Mouse (Mus musculus) right cerebral cortex, postnatal 4 days (tissue): ENCODE results near the gene Slf2.
A peak's percentile ranks its signal among the peaks of the same experiment; 100 is the strongest.

Experiments used
- DNase-seq: peaks from one replicate; pipeline ENCODE4 v3.0.0-alpha.2; 2022

Slf2 gene

DNA sequence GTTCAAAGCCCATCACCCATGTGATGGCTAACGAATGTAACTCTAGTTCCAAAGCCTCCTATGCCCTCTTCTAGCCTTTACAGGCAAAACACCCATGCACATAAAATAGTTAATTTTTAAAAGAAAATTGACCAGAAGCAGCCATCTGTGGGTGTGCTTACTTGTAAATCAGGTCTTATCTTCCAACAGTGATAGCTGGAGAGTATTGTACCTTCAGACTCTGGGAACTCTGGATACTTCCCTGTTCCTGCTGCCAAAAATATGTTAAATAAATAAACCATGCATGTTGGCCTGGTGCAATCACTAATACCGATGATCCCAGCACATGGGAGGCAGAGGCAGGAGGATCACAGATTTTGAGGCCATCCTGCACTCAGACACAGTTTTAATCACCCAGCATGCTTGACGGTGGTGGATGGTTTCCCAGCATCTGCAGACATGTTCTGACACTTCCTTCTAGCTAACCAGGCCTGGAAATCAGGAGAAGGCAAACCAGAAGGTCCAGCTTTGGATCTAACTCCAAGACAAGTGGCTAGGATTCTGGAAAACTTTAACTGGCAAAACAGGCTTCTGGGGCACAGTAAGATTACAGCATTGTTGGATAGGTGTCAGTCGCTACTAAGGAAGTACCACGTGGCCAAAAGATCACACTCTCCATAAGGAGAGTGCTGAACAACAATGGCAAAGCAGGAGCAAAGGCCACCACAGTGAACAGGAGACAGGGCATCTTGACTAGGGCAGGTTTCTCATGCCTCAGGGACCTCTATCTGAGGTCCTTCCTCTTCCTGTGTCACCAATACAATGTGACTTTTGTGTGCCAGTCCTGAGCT lies 54.4 kb downstream of the Slf2 start:
- no peak for DNase-seq

GRCm38 (mm10) chr19:44987004-44987403 lies 56.1 kb downstream of the Slf2 start:
- DNase-seq = no peak

GRCm38 (mm10) chr19:44987851-44988250 lies 56.9 kb downstream of the Slf2 start:
- no peak for DNase-seq

GRCm38 (mm10) chr19:44988321-44988720 lies 57.4 kb downstream of the Slf2 start:
- DNase-seq = no peak

- DNase-seq = peak; percentile 79
These were observed 58.0 kb downstream of the Slf2 start, which contains the start of gene Sema4g for GRCm38 (mm10) chr19:44988831-44989566. Gene Sema4g, plus strand, starts transcription at chr19:44989101.

DNA sequence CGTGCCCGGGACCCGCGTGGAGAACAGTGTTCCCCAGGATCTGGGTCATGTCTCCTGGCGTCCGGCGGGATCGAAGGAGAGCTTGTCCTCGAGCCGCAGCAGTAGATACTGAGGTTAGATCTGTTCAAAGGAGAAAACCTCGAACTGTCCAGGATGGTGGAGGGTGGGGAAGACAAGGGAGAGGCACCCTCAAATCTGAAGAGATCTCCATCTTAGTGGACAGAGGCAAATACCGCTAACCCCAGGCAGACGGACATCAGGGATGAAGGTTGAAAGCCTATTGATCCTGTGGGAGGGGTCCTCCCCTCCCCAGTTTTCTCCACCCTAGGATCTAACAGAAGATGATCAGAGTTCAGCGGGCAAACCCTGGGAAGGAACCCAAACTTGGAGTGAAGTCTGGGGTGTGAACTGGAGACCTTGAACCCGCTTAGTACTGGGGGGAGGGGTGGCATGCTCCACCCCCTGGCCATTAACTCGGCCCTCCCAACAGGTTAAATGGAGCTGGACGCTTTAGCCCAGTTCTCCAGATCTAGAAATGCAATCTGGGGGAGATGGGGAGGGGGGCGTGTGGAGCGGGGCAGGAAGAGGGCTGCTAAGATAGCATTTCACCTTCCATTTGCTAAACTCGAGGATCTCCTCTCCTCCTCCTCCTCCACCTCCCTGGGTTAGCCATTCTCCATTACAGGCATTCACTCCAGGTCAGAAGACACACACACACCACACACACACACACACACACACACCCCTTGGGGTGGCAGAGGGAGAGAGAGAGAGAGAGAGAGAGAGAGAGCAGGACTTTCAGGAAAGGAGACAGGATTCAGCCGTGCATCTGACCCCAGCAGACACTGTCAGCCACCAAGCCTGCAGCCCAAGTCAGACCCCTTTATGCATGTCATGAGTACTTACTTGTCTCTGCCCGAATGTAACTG lies 58.9 kb downstream of the Slf2 start:
- no peak for DNase-seq

- no peak for DNase-seq
These were observed 60.1 kb downstream of the Slf2 start for GRCm38 (mm10) chr19:44991031-44991430.

DNA sequence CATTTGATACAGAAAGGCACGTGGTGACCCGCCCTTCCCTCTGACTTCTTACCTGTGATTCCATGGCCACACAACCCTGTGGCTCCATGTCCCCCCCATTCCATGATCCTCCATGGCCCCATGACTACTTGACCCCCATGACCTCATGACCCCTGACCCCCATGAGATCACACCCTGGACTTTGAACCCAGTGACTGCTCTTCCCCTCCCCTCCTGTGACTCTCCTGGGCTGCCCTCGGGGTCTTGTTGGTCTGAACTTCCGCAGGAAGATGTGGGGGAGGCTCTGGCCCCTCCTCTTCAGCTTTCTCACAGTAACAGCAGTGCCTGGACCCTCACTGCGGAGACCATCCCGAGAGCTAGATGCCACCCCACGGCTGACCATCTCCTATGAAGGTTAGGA lies 61.3 kb downstream of the Slf2 start:
- no peak for DNase-seq

- DNase-seq = no peak
These were observed 61.8 kb downstream of the Slf2 start for GRCm38 (mm10) chr19:44992712-44993111.

DNA sequence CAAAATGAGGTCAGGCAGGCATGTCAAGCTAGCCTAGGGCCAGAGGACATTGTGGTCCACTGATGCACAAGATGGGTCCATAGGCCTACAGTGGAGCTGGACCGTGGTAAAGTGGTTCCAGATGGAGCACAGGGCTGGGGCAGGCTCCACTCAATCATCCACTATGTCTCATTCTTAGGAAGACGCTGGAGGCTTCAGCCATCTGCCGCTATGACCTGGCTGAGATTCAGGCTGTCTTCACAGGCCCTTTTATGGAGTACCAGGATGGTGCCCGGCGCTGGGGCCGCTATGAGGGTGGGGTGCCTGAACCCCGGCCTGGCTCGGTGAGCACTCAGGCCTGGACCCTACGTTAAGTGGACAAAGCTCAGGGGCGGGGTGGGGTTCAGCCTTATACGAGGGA lies 66.8 kb downstream of the Slf2 start:
- DNase-seq = no peak

DNA sequence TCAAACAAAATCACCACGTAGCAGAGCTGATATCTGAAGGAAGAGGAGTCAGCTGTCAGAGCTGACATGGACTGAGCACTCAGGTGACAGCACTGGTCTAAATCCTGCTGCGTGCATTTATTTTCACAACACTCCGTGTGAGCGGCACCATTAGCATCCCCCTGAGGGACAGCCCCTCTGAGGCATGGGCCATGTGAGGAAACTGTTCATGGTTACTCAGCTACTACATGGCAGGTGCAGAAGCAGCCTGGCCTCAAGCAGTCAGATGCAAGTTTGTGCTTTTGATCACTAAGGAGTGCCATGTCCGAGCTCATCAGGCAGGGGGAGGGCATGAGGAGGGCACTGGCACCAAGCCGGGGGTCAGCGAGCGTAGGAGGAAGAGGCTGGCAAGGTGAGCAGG lies 68.7 kb downstream of the Slf2 start:
- no peak for DNase-seq

- no peak for DNase-seq
These were observed 71.3 kb downstream of the Slf2 start for GRCm38 (mm10) chr19:45002301-45002700.

GRCm38 (mm10) chr19:45003740-45004516 lies 73.0 kb downstream of the Slf2 start:
- no peak for DNase-seq

GRCm38 (mm10) chr19:45005444-45005843 lies 74.5 kb downstream of the Slf2 start, which contains the start of gene Twnk:
Gene Twnk, plus strand, starts transcription at chr19:45005663.
- no peak for DNase-seq

- peak; percentile 97 for DNase-seq
These were observed 75.2 kb downstream of the Slf2 start, which contains the start of gene Mrpl43 for GRCm38 (mm10) chr19:45005957-45006712. Gene Mrpl43, minus strand, starts transcription at chr19:45006442.

- DNase-seq = no peak
These were observed 76.1 kb downstream of the Slf2 start for GRCm38 (mm10) chr19:45007021-45007420.

DNA sequence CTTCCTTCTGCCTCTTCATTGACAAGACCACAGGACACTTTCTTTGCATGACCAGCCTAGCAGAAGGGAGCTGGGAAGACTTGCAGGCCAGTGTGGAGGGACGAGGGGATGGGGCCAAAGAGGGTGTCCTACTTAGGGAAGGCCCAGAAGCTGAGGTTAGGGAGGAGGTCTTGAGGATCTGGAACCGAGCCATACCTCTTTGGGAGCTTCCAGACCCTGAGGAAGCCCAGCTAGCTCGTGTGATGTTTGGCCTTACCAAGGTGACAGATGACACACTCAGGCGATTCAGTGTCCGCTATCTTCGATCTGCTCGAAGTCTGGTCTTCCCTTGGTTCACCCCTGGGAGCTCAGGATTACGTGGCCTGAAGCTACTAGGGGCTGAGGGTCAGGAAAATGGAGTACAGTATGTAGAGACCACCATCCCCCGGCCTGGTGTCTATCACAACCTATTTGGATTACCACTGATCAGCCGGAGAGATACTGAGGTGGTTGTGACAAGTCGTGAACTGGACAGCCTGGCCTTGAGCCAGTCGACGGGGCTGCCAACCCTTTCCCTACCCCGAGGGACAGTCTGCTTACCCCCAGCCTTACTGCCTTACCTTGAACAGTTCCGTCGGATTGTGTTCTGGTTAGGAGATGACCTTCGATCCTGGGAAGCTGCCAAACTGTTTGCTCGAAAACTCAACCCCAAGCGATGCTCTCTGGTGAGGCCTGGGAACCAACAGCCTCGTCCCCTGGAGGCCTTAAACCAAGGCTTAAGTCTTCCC lies 76.7 kb downstream of the Slf2 start:
- DNase-seq = no peak

GRCm38 (mm10) chr19:45010646-45011045 lies 79.7 kb downstream of the Slf2 start:
- DNase-seq = no peak

DNA sequence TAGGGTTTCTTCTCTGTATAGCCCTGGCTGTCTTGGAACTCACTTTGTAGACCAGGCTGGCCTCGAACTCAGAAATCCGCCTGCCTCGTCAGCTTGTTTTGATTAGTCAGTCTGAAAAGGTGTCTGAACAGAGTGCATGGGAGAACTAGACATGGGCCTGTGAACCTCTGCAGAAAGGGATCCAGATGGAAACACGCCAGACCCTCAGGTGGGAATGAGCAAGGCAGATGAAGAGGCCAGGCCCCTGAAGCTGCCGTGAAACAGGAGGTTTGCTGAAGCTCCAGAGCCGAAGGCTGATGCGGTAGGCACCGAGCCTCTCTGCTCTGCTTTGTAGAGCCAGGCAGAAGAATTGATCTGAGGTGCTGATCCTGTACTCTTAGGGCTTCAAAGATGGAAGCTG lies 81.3 kb downstream of the Slf2 start:
- no peak for DNase-seq

DNA sequence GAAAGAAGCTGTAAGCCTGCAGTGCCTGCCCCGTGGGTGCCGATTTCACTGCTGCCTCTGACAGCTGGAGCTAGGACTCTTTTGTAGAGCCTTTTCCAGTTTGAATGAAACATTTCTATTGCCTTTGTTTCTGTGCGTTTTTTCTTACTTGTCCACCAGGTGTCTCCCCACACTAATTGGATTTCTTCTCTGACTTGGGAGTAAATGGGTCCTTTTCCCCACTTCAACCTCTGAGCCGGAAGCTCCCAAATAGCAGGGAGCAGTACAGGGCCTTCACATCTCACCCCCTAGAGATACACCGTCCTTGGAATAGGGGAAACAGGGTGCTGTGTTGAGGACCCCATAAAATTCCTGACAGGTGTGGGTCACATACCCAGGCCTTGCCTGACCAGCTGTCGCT lies 81.7 kb downstream of the Slf2 start:
- no peak for DNase-seq
